Mouse (Mus musculus) lung, adult 2 months (tissue): ENCODE measurements around the gene Itga8.

Source experiments
- CTCF ChIP-seq: fragments of 200-500 bp; IDR thresholded peaks from 2 replicates; pipeline ENCODE4 v1.5.1; 2011; ENCODE audit warnings: mild to moderate bottlenecking, low read length, control low read depth; ENCODE audit not compliant: insufficient read depth
- POLR2A ChIP-seq: fragments of 200-500 bp; IDR thresholded peaks from 2 replicates; pipeline ENCODE4 v1.6.1; 2011; ENCODE audit warnings: low read depth, mild to moderate bottlenecking, control low read depth, low read length, borderline replicate concordance; ENCODE audit errors: extremely low read depth

- TF ChIP-seq POLR2A (no peak), CTCF (no peak)
These were observed 224.3 kb downstream of the Itga8 start for GRCm38 (mm10) chr2:12077266-12077891.
